Mouse (Mus musculus): Measurements from ENCODE around the gene Slc27a2. TPM values are rescaled to one million over a fixed set of nuclear protein-coding genes. Genes with fewer than 3 reads are reported as not detected.

Slc27a2 gene
- 0.54 TPM for polyA plus RNA-seq (2017; shearing (Covaris generic))

DNA sequence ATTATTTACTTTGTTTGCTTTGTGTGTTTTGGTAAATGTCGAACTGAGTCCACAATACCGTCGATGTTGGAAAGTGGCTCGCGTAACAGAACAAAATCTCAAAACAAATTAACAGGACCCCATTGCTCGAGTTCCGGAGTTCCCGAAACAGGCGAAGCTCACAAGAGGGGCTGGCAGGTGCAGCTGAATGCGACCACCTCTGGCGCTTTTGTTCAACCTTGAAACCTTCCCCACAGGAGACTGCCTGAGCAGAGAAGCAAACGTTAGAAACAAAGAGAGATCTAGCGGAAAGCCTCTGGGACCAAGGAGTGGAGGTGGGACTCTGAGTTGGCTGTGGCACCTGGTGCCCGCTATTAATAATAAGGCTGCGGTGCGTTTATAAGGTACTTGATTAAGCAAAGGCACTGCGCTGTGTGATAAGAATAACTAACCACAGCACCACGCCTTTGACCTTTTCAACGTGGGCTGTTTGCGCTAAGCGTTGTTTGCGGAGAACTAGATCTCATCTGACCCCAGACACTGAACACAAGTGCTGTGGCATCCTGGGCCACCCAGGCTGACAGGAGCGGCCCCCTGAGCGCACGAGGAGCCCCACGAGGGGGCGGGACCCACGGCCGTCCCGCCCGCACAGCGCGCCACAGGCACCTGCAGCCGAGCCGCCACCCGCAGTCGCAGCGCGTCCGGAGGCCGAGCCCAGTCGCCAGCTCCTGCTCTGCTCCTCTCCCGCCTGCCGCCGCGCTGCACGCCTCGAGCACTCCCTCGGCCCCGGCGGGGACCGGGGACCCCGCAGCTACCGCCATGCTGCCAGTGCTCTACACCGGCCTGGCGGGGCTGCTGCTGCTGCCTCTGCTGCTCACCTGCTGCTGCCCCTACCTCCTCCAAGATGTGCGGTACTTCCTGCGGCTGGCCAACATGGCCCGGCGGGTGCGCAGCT is at the start of gene Slc27a2:
Gene Slc27a2, plus strand, starts transcription at position 51 of the 934 bp plus-strand sequence.

DNA sequence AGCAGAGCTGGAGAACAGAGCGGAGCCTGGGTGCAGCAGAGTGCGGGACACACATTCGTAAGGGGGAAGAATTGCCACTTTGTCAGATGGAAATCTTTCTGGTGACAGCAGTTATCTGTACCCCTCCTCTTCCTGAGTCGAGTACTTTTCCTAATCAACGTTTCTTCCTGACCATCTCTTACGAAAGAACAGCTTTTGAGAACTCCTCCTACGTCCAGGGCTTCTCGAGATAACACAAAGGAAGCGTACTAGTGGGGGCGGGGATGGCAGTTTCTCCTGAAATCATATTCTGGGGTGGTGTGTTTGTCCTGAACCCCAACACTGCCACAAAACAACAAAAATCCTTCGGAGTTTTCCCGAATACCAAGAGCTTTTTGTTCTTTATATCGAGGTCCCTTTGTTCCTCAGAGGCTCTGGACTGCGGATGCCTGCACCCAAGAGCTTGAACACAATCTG is 67.1 kb downstream of the Slc27a2 start, which contains the start of gene Hdc:
Gene Hdc, minus strand, starts transcription at position 51 of the 456 bp plus-strand sequence.

Other genes with a start within 250 kb of the Slc27a2 start
- 75.4 TPM for gene Atp8b4, start 51.7 kb upstream of the Slc27a2 start, polyA plus RNA-seq (2017; shearing (Covaris generic))
- 11.1 TPM for gene Hdc, start 66.9 kb downstream of the Slc27a2 start, polyA plus RNA-seq (2017; shearing (Covaris generic))
- 233 TPM for gene Gabpb1, start 123.9 kb downstream of the Slc27a2 start, polyA plus RNA-seq (2017; shearing (Covaris generic))
- gene Usp8, start 154.9 kb downstream of the Slc27a2 start, polyA plus RNA-seq (2017; shearing (Covaris generic)) = 48.1 TPM
- 2.8 TPM for gene Usp50, start 231.1 kb downstream of the Slc27a2 start, polyA plus RNA-seq (2017; shearing (Covaris generic))

Measured in effector memory CD4-positive, alpha-beta T cell, adult 7 months (primary cell).